Mouse (Mus musculus): Measurements from ENCODE around the gene Sprr2a3.
"Not testable (repeated sequence)": the region's sequence is repeated elsewhere in the genome, so short reads cannot be mapped to it uniquely, and the experiment has no call there.

Sprr2a3 gene

GRCm38 (mm10) chr3:92285101-92285500 is at the start of gene Sprr2a3:
Gene Sprr2a3 (plus strand): TSS chr3:92285417.
- not testable (repeated sequence) for DNase-seq

GRCm38 (mm10) chr3:92236463-92237189 is 48.6 kb upstream of the Sprr2a3 start:
- not testable (repeated sequence) for DNase-seq

GRCm38 (mm10) chr3:92238736-92239135 is 46.5 kb upstream of the Sprr2a3 start:
- DNase-seq: not testable (repeated sequence)

GRCm38 (mm10) chr3:92239197-92239596 is 46.0 kb upstream of the Sprr2a3 start:
- DNase-seq: not testable (repeated sequence)

GRCm38 (mm10) chr3:92244833-92245232 is 40.4 kb upstream of the Sprr2a3 start:
- not testable (repeated sequence) for DNase-seq

- not testable (repeated sequence) for DNase-seq
Measured at GRCm38 (mm10) chr3:92246245-92246644, 39.0 kb upstream of the Sprr2a3 start.

- DNase-seq: not testable (repeated sequence)
Measured at GRCm38 (mm10) chr3:92248494-92248893, 36.7 kb upstream of the Sprr2a3 start.

GRCm38 (mm10) chr3:92250450-92250849 is 34.8 kb upstream of the Sprr2a3 start:
- DNase-seq: not testable (repeated sequence)

- DNase-seq: not testable (repeated sequence)
Measured at GRCm38 (mm10) chr3:92253860-92254259, 31.4 kb upstream of the Sprr2a3 start.

- DNase-seq: not testable (repeated sequence)
Measured at GRCm38 (mm10) chr3:92258526-92258925, 26.7 kb upstream of the Sprr2a3 start.

- DNase-seq: not testable (repeated sequence)
Measured at GRCm38 (mm10) chr3:92263462-92263861, 21.8 kb upstream of the Sprr2a3 start.

- DNase-seq: not testable (repeated sequence)
Measured at GRCm38 (mm10) chr3:92271414-92271985, 13.7 kb upstream of the Sprr2a3 start.

- DNase-seq: not testable (repeated sequence)
Measured at GRCm38 (mm10) chr3:92273504-92273903, 11.7 kb upstream of the Sprr2a3 start.

GRCm38 (mm10) chr3:92274018-92274417 is 11.2 kb upstream of the Sprr2a3 start:
- not testable (repeated sequence) for DNase-seq

GRCm38 (mm10) chr3:92279663-92280062 is 5.6 kb upstream of the Sprr2a3 start:
- not testable (repeated sequence) for DNase-seq

- DNase-seq: not testable (repeated sequence)
Measured at GRCm38 (mm10) chr3:92280963-92281606, 4.1 kb upstream of the Sprr2a3 start.

GRCm38 (mm10) chr3:92288489-92288888 is 3.3 kb downstream of the Sprr2a3 start:
- not testable (repeated sequence) for DNase-seq

- no peak for DNase-seq
Measured at GRCm38 (mm10) chr3:92307406-92307805, 22.2 kb downstream of the Sprr2a3 start.

- DNase-seq: no peak
Measured at GRCm38 (mm10) chr3:92316320-92316719, 31.1 kb downstream of the Sprr2a3 start, which contains the start of gene Sprr2b. Gene Sprr2b (plus strand): TSS chr3:92316620.

- DNase-seq: no peak
Measured at GRCm38 (mm10) chr3:92317384-92317783, 32.2 kb downstream of the Sprr2a3 start.

GRCm38 (mm10) chr3:92336278-92336677 is 51.1 kb downstream of the Sprr2a3 start:
- no peak for DNase-seq

GRCm38 (mm10) chr3:92338840-92339239 is 53.6 kb downstream of the Sprr2a3 start, which contains the start of gene Sprr2d:
Gene Sprr2d (plus strand): TSS chr3:92339140.
- no peak for DNase-seq
